Mouse (Mus musculus) forebrain, embryonic 11.5 days (tissue): ENCODE measurements at regions not wholly inside any gene's neighbourhood (a gene's known extent, or its start where the extent isn't known, plus 50 kb on each side); places are given as distances from the start of the nearest gene placed in this dataset.

Source experiments
- ATAC-seq: fragments of 200-750 bp; cut with Nextera tagmentation; replicated peaks from 2 replicates; pipeline ENCODE4 v1.8.0; 2017; ENCODE audit warnings: moderate TSS enrichment; ENCODE audit not compliant: low FRiP score
- DNase-seq: peaks from one replicate; pipeline ENCODE4 v3.0.0-alpha.2; 2017; ENCODE audit warnings: low spot score
- H3K27ac ChIP-seq: fragments of 300-500 bp; sonication (generic); 2 replicates; pipeline ENCODE4 v1.5.1; 2014; ENCODE audit warnings: low read depth, low read length
- H3K27me3 ChIP-seq: fragments of 300-500 bp; sonication (generic); 2 replicates; pipeline ENCODE4 v1.6.1; 2014; ENCODE audit warnings: mild to moderate bottlenecking, low read length, mixed read lengths; ENCODE audit not compliant: control insufficient read depth, insufficient read depth
- H3K36me3 ChIP-seq: fragments of 300-500 bp; sonication (generic); 2 replicates; pipeline ENCODE4 v1.6.1; 2014; ENCODE audit warnings: mild to moderate bottlenecking, low read length, moderate library complexity, mixed read lengths; ENCODE audit not compliant: control insufficient read depth, insufficient read depth
- H3K4me1 ChIP-seq: fragments of 300-500 bp; sonication (generic); replicated peaks from 2 replicates; pipeline ENCODE4 v1.6.1; 2014; ENCODE audit warnings: low read length, mixed read lengths; ENCODE audit not compliant: control insufficient read depth, insufficient read depth
- H3K4me2 ChIP-seq: fragments of 300-500 bp; sonication (generic); 2 replicates; pipeline ENCODE4 v1.6.1; 2014; ENCODE audit warnings: low read depth, mild to moderate bottlenecking, low read length, moderate library complexity, mixed read lengths; ENCODE audit not compliant: severe bottlenecking
- H3K4me3 ChIP-seq: fragments of 300-500 bp; sonication (generic); 2 replicates; pipeline ENCODE4 v1.5.1; 2014; ENCODE audit warnings: low read depth, low read length
- H3K9ac ChIP-seq: fragments of 300-500 bp; sonication (generic); 2 replicates; pipeline ENCODE4 v1.6.1; 2014; ENCODE audit warnings: low read length
- H3K9me3 ChIP-seq: fragments of 300-500 bp; sonication (generic); 2 replicates; pipeline ENCODE4 v1.6.1; 2016; ENCODE audit warnings: low read length, mixed read lengths; ENCODE audit not compliant: control insufficient read depth
- WGBS: fragments of 180-500 bp; shearing (Covaris S2); extraction: QIAGEN DNeasy Blood & Tissue Kit; methylation state at CpG from one replicate; pipeline ENCODE4 v1.1.7; 2014; 5-methylcytosine and 5-hydroxymethylcytosine counted together

DNA sequence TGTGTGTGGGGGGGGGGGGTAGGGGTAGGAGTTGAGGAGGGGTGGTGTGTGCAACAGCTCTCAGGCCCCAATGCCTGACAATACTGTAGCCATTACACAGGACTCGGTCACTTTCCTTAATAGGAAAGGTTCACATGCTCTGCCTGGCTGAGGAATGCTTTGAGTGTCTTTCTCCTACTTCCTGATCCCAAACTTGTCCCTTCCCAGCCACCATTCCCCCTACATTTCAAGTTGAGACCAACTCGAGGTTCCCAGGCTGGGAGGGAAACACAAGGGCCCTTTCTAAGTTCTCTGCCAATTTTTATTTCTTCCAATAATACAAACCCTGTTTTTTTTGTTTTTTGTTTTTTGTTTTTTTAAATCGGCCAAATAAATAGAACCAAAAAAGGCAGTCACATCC is 264.6 kb downstream of the Gm45692 start:
- H3K9me3 ChIP-seq = no peaks in the 10 kb centered on the region
- H3K27me3 ChIP-seq = no peaks in the 10 kb centered on the region
- no peaks in the 10 kb centered on the region for H3K36me3 ChIP-seq
- ATAC-seq (no peak), DNase-seq (no peak)
- no peak overlapping the region for H3K9ac ChIP-seq
- H3K4me2 ChIP-seq = no peak overlapping the region
- H3K27ac ChIP-seq = no peak overlapping the region
- H3K4me3 ChIP-seq = no peak overlapping the region
- H3K4me1 ChIP-seq = no peaks in the 10 kb centered on the region
- WGBS = 59% methylated on average over 3 of the region's 3 CpGs

DNA sequence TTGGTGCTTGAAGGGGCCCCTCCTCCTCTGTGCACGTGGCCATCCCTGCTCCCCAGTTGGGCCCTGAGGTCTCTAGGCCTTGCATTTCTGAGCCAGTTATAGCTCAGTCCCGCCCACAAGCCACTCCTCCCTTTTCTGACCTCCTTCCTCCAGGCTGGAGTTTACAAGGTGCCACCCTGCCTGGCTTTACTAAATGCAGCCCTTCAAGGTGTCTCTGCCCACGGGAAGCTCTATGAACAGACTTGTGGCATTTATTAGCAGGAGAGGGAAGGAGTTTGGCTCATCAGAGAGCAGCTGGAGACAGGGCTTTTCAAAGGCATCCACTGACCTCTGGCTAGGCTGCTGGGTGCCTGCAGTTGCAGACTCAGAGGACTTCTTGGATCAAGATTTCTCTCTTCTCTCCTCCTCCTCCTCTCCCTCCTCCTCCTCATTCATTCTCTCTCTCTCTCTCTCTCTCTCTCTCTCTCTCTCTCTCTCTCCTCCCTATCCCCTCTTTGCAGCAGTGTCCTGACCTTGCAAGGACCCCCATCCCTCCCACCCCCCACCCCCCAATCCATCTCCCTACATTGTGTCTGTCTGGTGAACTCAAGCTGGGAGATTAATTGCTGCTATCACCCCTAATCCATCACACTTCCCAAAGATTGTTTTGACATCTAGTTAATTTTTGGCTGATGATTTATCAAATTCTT is 265.1 kb downstream of the Gm45692 start:
- H3K36me3 ChIP-seq = no peaks in the 10 kb centered on the region
- no peak for DNase-seq
- no peak overlapping the region for H3K9ac ChIP-seq
- 2% methylated on average over 3 of the region's 3 CpGs for WGBS
- ATAC-seq = 0 out of 2 replicates have a peak, but pooled peaks have one; percentile 58
- H3K4me3 ChIP-seq = no peak overlapping the region
- H3K27ac ChIP-seq = no peak overlapping the region
- H3K4me1 ChIP-seq = no peaks in the 10 kb centered on the region
- no peak overlapping the region for H3K4me2 ChIP-seq
- H3K27me3 ChIP-seq = no peaks in the 10 kb centered on the region
- no peaks in the 10 kb centered on the region for H3K9me3 ChIP-seq

DNA sequence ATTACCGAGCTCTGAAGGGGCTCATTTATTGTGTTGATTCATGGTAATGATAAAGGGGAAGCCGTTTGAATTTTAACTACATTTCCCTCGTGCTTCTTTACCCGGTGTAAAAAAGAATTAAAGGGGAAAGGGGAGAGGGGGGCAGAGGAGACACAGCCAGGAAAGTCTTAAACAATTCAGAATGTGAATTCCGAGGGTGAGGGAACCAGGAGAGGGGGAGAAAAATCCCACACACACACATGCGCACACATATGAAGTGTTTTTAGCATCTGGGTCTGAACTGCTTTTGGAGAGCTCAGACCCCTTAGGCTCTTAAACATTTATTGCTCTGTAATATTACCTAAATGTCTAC is 265.6 kb downstream of the Gm45692 start:
- ATAC-seq (no peak), DNase-seq (no peak)
- Histone ChIP-seq H3K9me3 (no peaks in the 10 kb centered on the region), H3K36me3 (no peaks in the 10 kb centered on the region), H3K4me1 (no peaks in the 10 kb centered on the region), H3K4me3 (no peak overlapping the region), H3K27me3 (no peaks in the 10 kb centered on the region), H3K4me2 (no peak overlapping the region), H3K27ac (no peak overlapping the region), H3K9ac (no peak overlapping the region)
- 29% methylated on average over 6 of the region's 6 CpGs for whole genome bisulfite sequencing

DNA sequence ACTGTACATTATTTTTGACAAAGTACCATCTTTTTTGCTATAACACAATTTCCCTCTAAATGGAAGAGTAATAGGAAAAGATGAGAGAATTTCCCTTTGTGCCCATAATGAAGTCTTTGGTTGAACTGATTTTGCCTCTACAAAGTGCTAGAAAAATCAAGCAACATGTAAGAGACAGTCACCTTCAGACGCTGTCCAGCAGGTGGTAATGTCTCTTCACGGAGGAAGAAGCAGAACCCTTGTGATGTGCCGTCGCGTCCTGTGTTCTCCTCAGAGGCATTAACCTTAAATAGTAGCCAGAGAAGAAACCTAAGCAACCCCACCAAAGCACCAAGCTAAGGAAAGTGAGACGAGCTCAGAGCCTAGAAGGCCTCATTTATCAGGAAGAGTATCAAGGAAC is 275.7 kb downstream of the Gm45692 start:
- Histone ChIP-seq H3K4me1 (no peaks in the 10 kb centered on the region), H3K4me2 (no peak overlapping the region), H3K4me3 (no peak overlapping the region), H3K9me3 (no peaks in the 10 kb centered on the region), H3K27me3 (no peaks in the 10 kb centered on the region), H3K27ac (no peak overlapping the region), H3K9ac (no peak overlapping the region), H3K36me3 (no peaks in the 10 kb centered on the region)
- 89% methylated on average over 6 of the region's 6 CpGs for WGBS
- DNase-seq (no peak), ATAC-seq (no peak)

DNA sequence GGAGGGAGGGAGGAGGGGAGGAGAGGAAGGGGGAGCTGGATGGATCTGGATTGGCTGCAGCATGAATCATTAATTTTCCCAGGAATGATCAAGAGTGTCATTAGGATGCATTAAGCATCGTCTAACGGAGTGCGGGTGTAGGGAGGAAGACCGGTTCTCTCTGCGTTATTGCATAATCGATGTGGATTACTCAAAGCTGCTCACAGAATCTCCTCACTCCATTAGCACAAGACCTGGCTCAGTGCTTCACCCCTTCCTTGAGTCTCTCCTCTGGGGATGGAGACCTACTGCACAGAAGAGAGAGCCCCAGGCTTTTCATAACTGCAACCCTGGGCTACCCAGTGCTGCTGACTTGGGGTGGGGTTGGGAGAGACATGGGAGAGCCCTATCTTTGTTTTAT is 300.7 kb downstream of the Gm45692 start:
- no peaks in the 10 kb centered on the region for H3K27me3 ChIP-seq
- no peaks in the 10 kb centered on the region for H3K36me3 ChIP-seq
- DNase-seq (no peak), ATAC-seq (no peak)
- 72% methylated on average over 6 of the region's 6 CpGs for WGBS
- no peaks in the 10 kb centered on the region for H3K4me1 ChIP-seq
- no peak overlapping the region for H3K27ac ChIP-seq
- H3K4me3 ChIP-seq = no peak overlapping the region
- no peak overlapping the region for H3K9ac ChIP-seq
- no peaks in the 10 kb centered on the region for H3K9me3 ChIP-seq
- no peak overlapping the region for H3K4me2 ChIP-seq

DNA sequence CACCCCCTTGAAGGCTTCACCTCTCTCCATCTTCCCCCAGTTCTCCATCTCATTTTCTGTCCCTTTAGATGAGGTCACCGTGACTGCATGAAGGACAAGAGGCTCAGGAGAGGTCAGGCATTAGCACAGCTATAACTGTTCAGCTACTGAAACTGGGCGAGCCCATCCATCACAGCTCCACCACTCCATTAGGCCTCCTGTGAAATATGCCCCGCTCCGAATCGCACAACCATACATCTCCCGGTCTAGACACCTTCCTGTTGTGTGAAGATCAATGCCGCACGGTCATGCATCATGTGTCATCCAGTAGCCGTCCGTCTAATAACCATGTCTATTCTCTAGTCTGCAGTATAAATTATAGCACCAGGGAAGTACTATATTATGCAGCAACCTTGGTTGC is 301.2 kb downstream of the Gm45692 start:
- Histone ChIP-seq H3K9me3 (no peaks in the 10 kb centered on the region), H3K27ac (no peak overlapping the region), H3K9ac (no peak overlapping the region), H3K4me1 (no peaks in the 10 kb centered on the region), H3K27me3 (no peaks in the 10 kb centered on the region), H3K36me3 (no peaks in the 10 kb centered on the region), H3K4me2 (no peak overlapping the region), H3K4me3 (no peak overlapping the region)
- ATAC-seq = no peak
- DNase-seq = no peak
- 91% methylated on average over 10 of the region's 10 CpGs for WGBS

DNA sequence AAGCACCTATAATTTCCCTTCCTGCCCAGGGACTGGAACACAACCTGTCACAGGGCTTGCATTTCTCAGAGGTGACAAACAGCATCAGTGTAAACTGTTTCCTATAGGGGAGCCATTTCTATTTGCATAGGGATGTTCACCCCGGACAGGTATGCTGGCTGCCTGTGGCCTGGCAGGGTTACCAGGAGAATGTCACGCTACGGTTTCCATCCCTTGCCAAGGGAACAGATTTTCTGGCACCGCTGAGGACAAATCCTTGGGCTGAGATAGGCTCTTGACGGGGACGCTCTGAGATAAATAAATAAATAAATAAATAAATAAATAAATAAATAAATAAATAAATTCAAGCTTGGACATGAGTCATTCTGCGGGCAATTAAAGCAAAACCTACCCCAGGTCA is 308.0 kb downstream of the Gm45692 start:
- DNase-seq (no peak), ATAC-seq (no peak)
- WGBS = 93% methylated on average over 7 of the region's 7 CpGs
- Histone ChIP-seq H3K27me3 (no peaks in the 10 kb centered on the region), H3K4me1 (no peaks in the 10 kb centered on the region), H3K36me3 (no peaks in the 10 kb centered on the region), H3K27ac (no peak overlapping the region), H3K9me3 (no peaks in the 10 kb centered on the region), H3K4me3 (no peak overlapping the region), H3K4me2 (no peak overlapping the region), H3K9ac (no peak overlapping the region)

DNA sequence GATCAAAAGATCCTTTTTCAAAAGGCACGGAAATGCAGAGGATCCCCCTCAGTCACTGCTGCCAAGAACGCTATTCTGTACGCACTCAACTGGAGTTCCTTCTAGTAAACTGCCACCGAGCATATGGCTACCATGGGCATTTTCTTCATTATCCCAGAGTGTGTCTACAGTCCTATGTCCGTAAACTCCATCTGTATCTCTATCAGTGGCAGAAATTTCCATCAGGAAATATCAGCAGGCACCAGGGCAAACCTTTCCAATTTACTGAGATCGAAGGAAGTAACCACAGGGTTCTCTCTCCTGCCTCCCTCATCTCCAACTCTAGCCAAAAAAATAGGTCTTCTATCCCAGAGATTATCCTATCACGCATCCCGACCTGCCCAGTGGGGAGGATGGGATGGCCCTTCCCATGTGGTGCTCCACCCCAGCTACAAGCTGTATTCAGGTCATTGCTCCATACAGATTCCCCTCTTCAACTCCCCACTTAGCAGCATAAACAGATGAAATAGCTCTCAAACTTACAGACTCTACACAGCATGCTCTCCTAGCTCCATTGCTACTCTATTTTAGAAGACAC is 310.5 kb downstream of the Gm45692 start:
- Histone ChIP-seq H3K36me3 (no peaks in the 10 kb centered on the region), H3K27me3 (no peaks in the 10 kb centered on the region), H3K4me2 (no peak overlapping the region), H3K4me3 (no peak overlapping the region), H3K27ac (no peak overlapping the region), H3K9me3 (no peaks in the 10 kb centered on the region), H3K9ac (no peak overlapping the region), H3K4me1 (no peaks in the 10 kb centered on the region)
- no peak for DNase-seq
- 88% methylated on average over 8 of the region's 8 CpGs for WGBS
- ATAC-seq = no peak
